Mouse (Mus musculus): ENCODE results near the gene Rplp1. TPM values are rescaled to one million over a fixed set of nuclear protein-coding genes. Genes with fewer than 3 reads are reported as not detected.

Rplp1 gene
- total and polyA plus RNA-seq, 3 experiments = 9,058 to 15,045 TPM; not detected in 1

GRCm38 (mm10) chr9:61914203-61914916, at the start of gene Rplp1 (continued):
- TF ChIP-seq BHLHE40 (IDR thresholded peaks at IDR 0.05; ENCODE audit: borderline replicate concordance, low read depth, low read length) (no peak; the same call in 1 of the 2 replicates), ZNF384 (IDR thresholded peaks at IDR 0.05; ENCODE audit: low read depth, low read length) (no peak), EP300 (IDR thresholded peaks at IDR 0.05; ENCODE audit: low read depth in 1 of 2, low read length in 2 of 2) (no peak; a peak in 1 of 4 replicates)

- H3K27ac ChIP-seq (ENCODE audit: control insufficient read depth, low read depth, low read length) = no peak overlapping the region
- H3K36me3 ChIP-seq (ENCODE audit: control insufficient read depth in 1 of 2, insufficient read depth in 2 of 2, low read length in 2 of 2) = no peaks in the 10 kb centered on the region
- no peaks in the 10 kb centered on the region for H3K79me2 ChIP-seq (ENCODE audit: control insufficient read depth, insufficient read depth, low read length, poor library complexity)
- no peaks in the 10 kb centered on the region for H3K9me3 ChIP-seq (replicated peaks; ENCODE audit: insufficient read depth, low read length)
- no peak overlapping the region for H3K9ac ChIP-seq (ENCODE audit: control insufficient read depth, low read depth, low read length, poor library complexity, severe bottlenecking)
- H3K4me1 ChIP-seq (ENCODE audit: control insufficient read depth in 1 of 2, insufficient read depth in 2 of 2, low read length in 2 of 2) = peaks cover 0 to 3% of the 10 kb centered on the region in 2 experiments; a peak in 1 of 4 replicates
- no peak for DNase-seq (ENCODE audit: low read depth, low spot score)
- TF ChIP-seq TBP (IDR thresholded peaks at IDR 0.05; ENCODE audit: low read depth, low read length) (no peak), CTCF (IDR thresholded peaks at IDR 0.05 in 2 of 3, conservative IDR thresholded peaks at IDR 0.05 in 1 of 3; ENCODE audit: control insufficient read depth in 1 of 3, insufficient read depth in 1 of 3, low read depth in 2 of 3, low read length in 3 of 3, poor library complexity in 1 of 3, severe bottlenecking in 1 of 3) (no peak), GATA1 (IDR thresholded peaks at IDR 0.05; ENCODE audit: low read depth, low read length) (no peak)
- H3K4me3 ChIP-seq (ENCODE audit: control insufficient read depth in 1 of 2, insufficient read depth in 1 of 2, low read depth in 2 of 2, low read length in 2 of 2) = no peak overlapping the region
- H3K27me3 ChIP-seq (ENCODE audit: control insufficient read depth in 1 of 2, insufficient read depth in 2 of 2, low read length in 2 of 2) = no peaks in the 10 kb centered on the region
Observed at GRCm38 (mm10) chr9:61963356-61963755, 49.0 kb upstream of the Rplp1 start.

- no peak overlapping the region for H3K27ac ChIP-seq (ENCODE audit: control insufficient read depth, low read depth, low read length)
- TF ChIP-seq POLR2AphosphoS2 (IDR thresholded peaks at IDR 0.05; ENCODE audit: low read length) (no peak), ELF1 (IDR thresholded peaks at IDR 0.05; ENCODE audit: low read depth, low read length) (no peak), TCF12 (IDR thresholded peaks at IDR 0.05; ENCODE audit: low read depth, low read length) (no peak), ETS1 (IDR thresholded peaks at IDR 0.05; ENCODE audit: low read depth, low read length) (no peak), MXI1 (IDR thresholded peaks at IDR 0.05; ENCODE audit: low read depth, low read length) (no peak), POLR2AphosphoS5 (IDR thresholded peaks at IDR 0.05; ENCODE audit: borderline replicate concordance, low read depth, low read length) (no peak), E2F4 (IDR thresholded peaks at IDR 0.05; ENCODE audit: borderline replicate concordance, low read depth, low read length) (no peak), ZC3H11A (IDR thresholded peaks at IDR 0.05; ENCODE audit: low read depth, low read length) (no peak)
- no peak for DNase-seq (ENCODE audit: low read depth, low spot score)
- H3K4me1 ChIP-seq (ENCODE audit: control insufficient read depth in 1 of 2, insufficient read depth in 2 of 2, low read length in 2 of 2) = peaks cover 0 to 7% of the 10 kb centered on the region in 2 experiments; a peak in 1 of 4 replicates
- H3K27me3 ChIP-seq (ENCODE audit: control insufficient read depth in 1 of 2, insufficient read depth in 2 of 2, low read length in 2 of 2) = no peaks in the 10 kb centered on the region
- no peak overlapping the region for H3K4me3 ChIP-seq (ENCODE audit: control insufficient read depth in 1 of 2, insufficient read depth in 1 of 2, low read depth in 2 of 2, low read length in 2 of 2)
- no peaks in the 10 kb centered on the region for H3K79me2 ChIP-seq (ENCODE audit: control insufficient read depth, insufficient read depth, low read length, poor library complexity)
- H3K9ac ChIP-seq (ENCODE audit: control insufficient read depth, low read depth, low read length, poor library complexity, severe bottlenecking) = no peak overlapping the region
- no peaks in the 10 kb centered on the region for H3K9me3 ChIP-seq (replicated peaks; ENCODE audit: insufficient read depth, low read length)
- no peaks in the 10 kb centered on the region for H3K36me3 ChIP-seq (ENCODE audit: control insufficient read depth in 1 of 2, insufficient read depth in 2 of 2, low read length in 2 of 2)
Observed at GRCm38 (mm10) chr9:61961181-61961580, 46.8 kb upstream of the Rplp1 start.
